Mouse (Mus musculus) erythroblast, embryonic 14.5 days (primary cell): Measurements from ENCODE around the gene Rprd1b. TPM values are rescaled to one million over a fixed set of nuclear protein-coding genes. Genes with fewer than 3 reads are reported as not detected.

Source experiments
- H3K27me3 ChIP-seq: 2 replicates; pipeline ENCODE4 v1.6.1; 2012; ENCODE audit warnings: inconsistent platforms; ENCODE audit not compliant: control insufficient read depth
- H3K36me3 ChIP-seq: 2 replicates; pipeline ENCODE4 v1.6.1; 2012; ENCODE audit warnings: mild to moderate bottlenecking, inconsistent platforms; ENCODE audit not compliant: control insufficient read depth
- H3K4me1 ChIP-seq: 2 replicates; pipeline ENCODE4 v1.6.1; 2012; ENCODE audit warnings: inconsistent platforms; ENCODE audit not compliant: control insufficient read depth
- H3K4me3 ChIP-seq: replicated peaks from 2 replicates; pipeline ENCODE3; 2012; ENCODE audit warnings: moderate library complexity, mild to moderate bottlenecking, inconsistent platforms
- H3K9me3 ChIP-seq: 2 replicates; pipeline ENCODE4 v1.6.1; 2012; ENCODE audit warnings: low read length, inconsistent platforms, mixed read lengths; ENCODE audit not compliant: control insufficient read depth
- GATA1 ChIP-seq: IDR thresholded peaks from 2 replicates; pipeline ENCODE4 v1.6.1; 2012; ENCODE audit warnings: low read length, inconsistent platforms, mixed read lengths
- TAL1 ChIP-seq: IDR thresholded peaks from 3 replicates; pipeline ENCODE4 v1.6.1; 2012; ENCODE audit warnings: low read length, inconsistent platforms, mixed read lengths
- polyA plus RNA-seq: library from polyadenylated mRNA; stranded (reverse); fragments of >175 nt; gene quantifications from 2 replicates; pipeline ENCODE4 v1.2.3, GENCODE M21; 2012

The Rprd1b gene
- polyA plus RNA-seq, 1 experiment = 2.3 TPM

- H3K9me3 ChIP-seq = no peaks in the 10 kb centered on the region
- H3K27me3 ChIP-seq = peaks cover 6% of the 10 kb centered on the region; the same call in 1 of the 2 replicates
- no peaks in the 10 kb centered on the region for H3K36me3 ChIP-seq
- peaks cover 10% of the 10 kb centered on the region for H3K4me1 ChIP-seq
- no peak overlapping the region for H3K4me3 ChIP-seq
- TF ChIP-seq GATA1 (no peak), TAL1 (no peak)
Observed at GRCm38 (mm10) chr2:158165776-158166175, 137.5 kb downstream of the Rprd1b start.

- H3K4me3 ChIP-seq = no peak overlapping the region
- H3K27me3 ChIP-seq = peaks cover 6% of the 10 kb centered on the region; the same call in 1 of the 2 replicates
- H3K36me3 ChIP-seq = no peaks in the 10 kb centered on the region
- no peak for TF ChIP-seq GATA1
- TF ChIP-seq TAL1 = no peak
- H3K9me3 ChIP-seq = 0 out of 2 replicates have a peak, but pooled peaks cover 2% of the 10 kb centered on the region
- H3K4me1 ChIP-seq = peaks cover 4% of the 10 kb centered on the region
Observed at GRCm38 (mm10) chr2:158166628-158167027, 138.3 kb downstream of the Rprd1b start.

GRCm38 (mm10) chr2:158167496-158168205 lies 139.4 kb downstream of the Rprd1b start:
- Histone ChIP-seq H3K36me3 (no peaks in the 10 kb centered on the region), H3K9me3 (peaks cover 3% of the 10 kb centered on the region; the same call in 1 of the 2 replicates), H3K4me1 (peaks cover 4% of the 10 kb centered on the region), H3K27me3 (peaks cover 6% of the 10 kb centered on the region; the same call in 1 of the 2 replicates), H3K4me3 (no peak overlapping the region)
- no peak for TF ChIP-seq TAL1
- no peak for TF ChIP-seq GATA1

- H3K27me3 ChIP-seq = peaks cover 12% of the 10 kb centered on the region
- TF ChIP-seq GATA1 (no peak), TAL1 (no peak)
- H3K9me3 ChIP-seq = peaks cover 3% of the 10 kb centered on the region; the same call in 1 of the 2 replicates
- H3K4me1 ChIP-seq = peaks cover 4% of the 10 kb centered on the region
- no peak overlapping the region for H3K4me3 ChIP-seq
- no peaks in the 10 kb centered on the region for H3K36me3 ChIP-seq
Observed at GRCm38 (mm10) chr2:158168741-158169211, 140.5 kb downstream of the Rprd1b start.

- TF ChIP-seq TAL1 (no peak), GATA1 (no peak)
- Histone ChIP-seq H3K4me3 (no peak overlapping the region), H3K9me3 (peaks cover 3% of the 10 kb centered on the region; the same call in 1 of the 2 replicates), H3K36me3 (no peaks in the 10 kb centered on the region), H3K4me1 (peaks cover 4% of the 10 kb centered on the region), H3K27me3 (peaks cover 18% of the 10 kb centered on the region)
Observed at GRCm38 (mm10) chr2:158169351-158169750, 141.1 kb downstream of the Rprd1b start.

- Histone ChIP-seq H3K36me3 (no peaks in the 10 kb centered on the region), H3K4me1 (peaks cover 5% of the 10 kb centered on the region), H3K9me3 (peaks cover 3% of the 10 kb centered on the region; the same call in 1 of the 2 replicates), H3K4me3 (no peak overlapping the region), H3K27me3 (peaks cover 22% of the 10 kb centered on the region)
- TF ChIP-seq TAL1 (no peak), GATA1 (no peak)
Observed at GRCm38 (mm10) chr2:158169771-158170170, 141.5 kb downstream of the Rprd1b start.

- TF ChIP-seq GATA1 (no peak), TAL1 (no peak)
- peaks cover 10% of the 10 kb centered on the region for H3K4me1 ChIP-seq
- peaks cover 28% of the 10 kb centered on the region for H3K27me3 ChIP-seq
Observed at GRCm38 (mm10) chr2:158170394-158170793, 142.1 kb downstream of the Rprd1b start.

GRCm38 (mm10) chr2:158174438-158174837 lies 146.1 kb downstream of the Rprd1b start:
- Histone ChIP-seq H3K27me3 (peaks cover 48% of the 10 kb centered on the region), H3K36me3 (no peaks in the 10 kb centered on the region)

More at GRCm38 (mm10) chr2:158170394-158170793, 142.1 kb downstream of the Rprd1b start:
- Histone ChIP-seq H3K36me3 (no peaks in the 10 kb centered on the region), H3K4me3 (no peak overlapping the region), H3K9me3 (peaks cover 3% of the 10 kb centered on the region; the same call in 1 of the 2 replicates)

GRCm38 (mm10) chr2:158174958-158175357 lies 146.7 kb downstream of the Rprd1b start:
- Histone ChIP-seq H3K36me3 (no peaks in the 10 kb centered on the region), H3K4me1 (peaks cover 19% of the 10 kb centered on the region)

More at GRCm38 (mm10) chr2:158174438-158174837, 146.1 kb downstream of the Rprd1b start:
- Histone ChIP-seq H3K9me3 (peaks cover 7% of the 10 kb centered on the region; the same call in 1 of the 2 replicates), H3K4me1 (peaks cover 18% of the 10 kb centered on the region), H3K4me3 (no peak overlapping the region)
- TF ChIP-seq TAL1 (no peak), GATA1 (no peak)

More at GRCm38 (mm10) chr2:158174958-158175357, 146.7 kb downstream of the Rprd1b start:
- peaks cover 7% of the 10 kb centered on the region; the same call in 1 of the 2 replicates for H3K9me3 ChIP-seq
- peaks cover 54% of the 10 kb centered on the region for H3K27me3 ChIP-seq
- no peak for TF ChIP-seq TAL1
- no peak for TF ChIP-seq GATA1
- no peak overlapping the region for H3K4me3 ChIP-seq
